Mouse (Mus musculus): ENCODE data around the gene Ltc4s.
A peak's percentile ranks its signal among the peaks of the same experiment; 100 is the strongest.

The Ltc4s gene

GRCm38 (mm10) chr11:50223783-50224662 is 14.4 kb downstream of the Ltc4s start:
- no peak for DNase-seq (ENCODE audit: low read depth, low spot score)
- no peaks in the 10 kb centered on the region for H3K36me3 ChIP-seq (ENCODE audit: control insufficient read depth, insufficient read depth, low read length, poor library complexity, severe bottlenecking)
- no peaks in the 10 kb centered on the region for H3K27me3 ChIP-seq (ENCODE audit: control insufficient read depth, insufficient read depth, low read length, poor library complexity, severe bottlenecking)

- Histone ChIP-seq H3K36me3 (ENCODE audit: control insufficient read depth, insufficient read depth, low read length, poor library complexity, severe bottlenecking) (no peaks in the 10 kb centered on the region), H3K27me3 (ENCODE audit: control insufficient read depth, insufficient read depth, low read length, poor library complexity, severe bottlenecking) (no peaks in the 10 kb centered on the region)
- DNase-seq (ENCODE audit: low read depth, low spot score) = no peak
These were observed 15.7 kb downstream of the Ltc4s start for GRCm38 (mm10) chr11:50222559-50223276.

- Histone ChIP-seq H3K27me3 (ENCODE audit: control insufficient read depth, insufficient read depth, low read length, poor library complexity, severe bottlenecking) (no peaks in the 10 kb centered on the region), H3K36me3 (ENCODE audit: control insufficient read depth, insufficient read depth, low read length, poor library complexity, severe bottlenecking) (no peaks in the 10 kb centered on the region)
- no peak for DNase-seq (ENCODE audit: low read depth, low spot score)
These were observed 18.6 kb downstream of the Ltc4s start for GRCm38 (mm10) chr11:50219833-50220232.

- H3K36me3 ChIP-seq (ENCODE audit: control insufficient read depth, insufficient read depth, low read length, poor library complexity, severe bottlenecking) = no peaks in the 10 kb centered on the region
- no peak for DNase-seq (ENCODE audit: low read depth, low spot score)
- H3K27me3 ChIP-seq (ENCODE audit: control insufficient read depth, insufficient read depth, low read length, poor library complexity, severe bottlenecking) = no peaks in the 10 kb centered on the region
These were observed 20.6 kb downstream of the Ltc4s start for GRCm38 (mm10) chr11:50217811-50218210.

- no peak for DNase-seq (ENCODE audit: low read depth, low spot score)
- H3K36me3 ChIP-seq (ENCODE audit: control insufficient read depth, insufficient read depth, low read length, poor library complexity, severe bottlenecking) = no peaks in the 10 kb centered on the region
- no peaks in the 10 kb centered on the region for H3K27me3 ChIP-seq (ENCODE audit: control insufficient read depth, insufficient read depth, low read length, poor library complexity, severe bottlenecking)
These were observed 21.6 kb downstream of the Ltc4s start for GRCm38 (mm10) chr11:50216724-50217366.

- no peak for DNase-seq (ENCODE audit: low read depth, low spot score)
- no peaks in the 10 kb centered on the region for H3K36me3 ChIP-seq (ENCODE audit: control insufficient read depth, insufficient read depth, low read length, poor library complexity, severe bottlenecking)
- no peaks in the 10 kb centered on the region for H3K27me3 ChIP-seq (ENCODE audit: control insufficient read depth, insufficient read depth, low read length, poor library complexity, severe bottlenecking)
These were observed 22.8 kb downstream of the Ltc4s start for GRCm38 (mm10) chr11:50215633-50216032.

- H3K27me3 ChIP-seq (ENCODE audit: control insufficient read depth, insufficient read depth, low read length, poor library complexity, severe bottlenecking) = no peaks in the 10 kb centered on the region
- no peaks in the 10 kb centered on the region for H3K36me3 ChIP-seq (ENCODE audit: control insufficient read depth, insufficient read depth, low read length, poor library complexity, severe bottlenecking)
- DNase-seq (ENCODE audit: low read depth, low spot score) = no peak
These were observed 23.8 kb downstream of the Ltc4s start for GRCm38 (mm10) chr11:50214631-50215030.

- H3K36me3 ChIP-seq (ENCODE audit: control insufficient read depth, insufficient read depth, low read length, poor library complexity, severe bottlenecking) = no peaks in the 10 kb centered on the region
- H3K27me3 ChIP-seq (ENCODE audit: control insufficient read depth, insufficient read depth, low read length, poor library complexity, severe bottlenecking) = no peaks in the 10 kb centered on the region
- DNase-seq (ENCODE audit: low read depth, low spot score) = peak; percentile 64
These were observed 25.3 kb downstream of the Ltc4s start for GRCm38 (mm10) chr11:50212848-50213758.

GRCm38 (mm10) chr11:50212060-50212739 is 26.2 kb downstream of the Ltc4s start:
- Histone ChIP-seq H3K36me3 (ENCODE audit: control insufficient read depth, insufficient read depth, low read length, poor library complexity, severe bottlenecking) (no peaks in the 10 kb centered on the region), H3K27me3 (ENCODE audit: control insufficient read depth, insufficient read depth, low read length, poor library complexity, severe bottlenecking) (no peaks in the 10 kb centered on the region)
- DNase-seq (ENCODE audit: low read depth, low spot score) = no peak

- no peaks in the 10 kb centered on the region for H3K27me3 ChIP-seq (ENCODE audit: control insufficient read depth, insufficient read depth, low read length, poor library complexity, severe bottlenecking)
- DNase-seq (ENCODE audit: low read depth, low spot score) = no peak
- no peaks in the 10 kb centered on the region for H3K36me3 ChIP-seq (ENCODE audit: control insufficient read depth, insufficient read depth, low read length, poor library complexity, severe bottlenecking)
These were observed 26.9 kb downstream of the Ltc4s start for GRCm38 (mm10) chr11:50211322-50212059.

- no peaks in the 10 kb centered on the region for H3K27me3 ChIP-seq (ENCODE audit: control insufficient read depth, insufficient read depth, low read length, poor library complexity, severe bottlenecking)
- peaks cover 6% of the 10 kb centered on the region for H3K36me3 ChIP-seq (ENCODE audit: control insufficient read depth, insufficient read depth, low read length, poor library complexity, severe bottlenecking)
- peak; percentile 85 for DNase-seq (ENCODE audit: low read depth, low spot score)
These were observed 27.8 kb downstream of the Ltc4s start, which contains the start of the genes Sqstm1 and Mgat4b for GRCm38 (mm10) chr11:50210505-50211151. TSS of gene Sqstm1 (minus strand) at chr11:50210827. TSS of gene Mgat4b (plus strand) at chr11:50210890.

- Histone ChIP-seq H3K27me3 (ENCODE audit: control insufficient read depth, insufficient read depth, low read length, poor library complexity, severe bottlenecking) (no peaks in the 10 kb centered on the region), H3K36me3 (ENCODE audit: control insufficient read depth, insufficient read depth, low read length, poor library complexity, severe bottlenecking) (peaks cover 10% of the 10 kb centered on the region)
- peak; percentile 92 for DNase-seq (ENCODE audit: low read depth, low spot score)
These were observed 28.3 kb downstream of the Ltc4s start for GRCm38 (mm10) chr11:50210101-50210504.

- peaks cover 11% of the 10 kb centered on the region for H3K36me3 ChIP-seq (ENCODE audit: control insufficient read depth, insufficient read depth, low read length, poor library complexity, severe bottlenecking)
- no peaks in the 10 kb centered on the region for H3K27me3 ChIP-seq (ENCODE audit: control insufficient read depth, insufficient read depth, low read length, poor library complexity, severe bottlenecking)
- no peak for DNase-seq (ENCODE audit: low read depth, low spot score)
These were observed 30.4 kb downstream of the Ltc4s start for GRCm38 (mm10) chr11:50208039-50208438.
